Mouse (Mus musculus) cerebellum, postnatal 10 days (tissue): ENCODE data around the gene Gm6034.
"Not testable (repeated sequence)": the region's sequence is repeated elsewhere in the genome, so short reads cannot be mapped to it uniquely, and the experiment has no call there.

ENCODE experiments used
- DNase-seq, 2 experiments: peaks; one replicate each; pipeline ENCODE4 v3.0.0; 2021; ENCODE audit warnings: mixed read lengths in 2 of 2

The Gm6034 gene

GRCm38 (mm10) chr17:36082519-36083232 lies 39.9 kb downstream of the Gm6034 start:
- not testable (repeated sequence) for DNase-seq

GRCm38 (mm10) chr17:36083266-36083869 lies 40.6 kb downstream of the Gm6034 start:
- DNase-seq: peak; percentile 33 to 37

- peak; percentile 21 to 27 for DNase-seq
Observed at GRCm38 (mm10) chr17:36083870-36084451, 41.2 kb downstream of the Gm6034 start.

GRCm38 (mm10) chr17:36085976-36086375 lies 43.2 kb downstream of the Gm6034 start:
- not testable (repeated sequence) for DNase-seq

- not testable (repeated sequence) for DNase-seq
Observed at GRCm38 (mm10) chr17:36091933-36092332, 49.2 kb downstream of the Gm6034 start.

- not testable (repeated sequence) for DNase-seq
Observed at GRCm38 (mm10) chr17:36092520-36092919, 49.8 kb downstream of the Gm6034 start.

- no peak for DNase-seq
Observed at GRCm38 (mm10) chr17:36093936-36094335, 51.2 kb downstream of the Gm6034 start.

- DNase-seq: not testable (repeated sequence)
Observed at GRCm38 (mm10) chr17:36099603-36100002, 56.8 kb downstream of the Gm6034 start.

GRCm38 (mm10) chr17:36102091-36102490 lies 59.3 kb downstream of the Gm6034 start:
- DNase-seq: peak; percentile 41 to 45
